Mouse (Mus musculus): ENCODE measurements around the gene Gnaq. TPM values are rescaled to one million over a fixed set of nuclear protein-coding genes. Genes with fewer than 3 reads are reported as not detected.
A peak's percentile ranks its signal among the peaks of the same experiment; 100 is the strongest.

Gnaq gene
- total RNA-seq, 2 experiments from 2014 or later = 12.2 to 15.7 TPM

DNA sequence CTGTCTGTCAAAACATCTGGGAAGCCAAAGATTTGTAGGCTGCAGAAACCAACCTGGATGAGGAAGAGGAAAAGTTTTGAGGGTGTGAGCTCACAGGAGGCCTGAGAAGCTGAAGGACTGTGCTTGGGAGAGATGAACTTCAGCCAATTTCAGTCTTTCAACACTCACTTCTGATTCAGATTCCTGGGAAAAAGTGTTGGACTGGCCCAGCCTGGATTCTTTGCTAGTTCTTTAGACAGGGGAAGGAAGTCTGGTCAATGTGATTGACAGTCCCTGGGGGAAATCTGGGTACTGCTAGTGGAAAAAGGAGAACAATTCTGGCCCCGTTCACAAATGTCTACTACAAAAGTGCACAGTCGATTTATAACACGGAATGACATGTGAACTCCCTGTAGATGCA, 89.9 kb downstream of the Gnaq start:
- intact Hi-C loops (cut with DNase I) = no loop called here
- DNase-seq = no peak
- Histone ChIP-seq H3K4me3 (peak overlapping the region; percentile 3; the same call in 1 of the 2 replicates), H3K27ac (peak overlapping the region; percentile 73)
- no peak for TF ChIP-seq CTCF (IDR thresholded peaks at IDR 0.05)

DNA sequence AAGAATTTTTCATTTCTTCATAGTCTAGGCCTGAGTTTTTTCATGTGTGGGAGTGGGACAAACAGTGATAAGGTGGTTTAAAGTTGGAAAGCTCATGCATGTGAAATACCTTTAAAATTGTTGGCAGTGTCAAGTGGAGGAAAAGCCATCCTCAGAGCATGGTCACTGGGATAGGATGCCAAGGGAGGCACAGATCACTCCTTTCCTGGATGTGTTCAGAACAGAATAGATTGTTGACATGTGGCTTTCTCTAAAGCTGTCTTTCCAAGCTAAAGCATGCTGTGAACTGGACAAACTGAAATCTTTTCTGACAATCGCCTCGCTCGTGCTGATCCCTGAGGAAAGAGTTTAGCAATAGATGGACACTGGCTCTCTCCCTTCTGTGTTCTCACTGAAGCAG, 90.5 kb downstream of the Gnaq start:
- intact Hi-C loops (cut with DNase I) = no loop called here
- TF ChIP-seq CTCF (IDR thresholded peaks at IDR 0.05) = no peak
- Histone ChIP-seq H3K4me3 (no peak overlapping the region; the same call in 1 of the 2 replicates), H3K27ac (peak overlapping the region; percentile 73)
- no peak for DNase-seq

DNA sequence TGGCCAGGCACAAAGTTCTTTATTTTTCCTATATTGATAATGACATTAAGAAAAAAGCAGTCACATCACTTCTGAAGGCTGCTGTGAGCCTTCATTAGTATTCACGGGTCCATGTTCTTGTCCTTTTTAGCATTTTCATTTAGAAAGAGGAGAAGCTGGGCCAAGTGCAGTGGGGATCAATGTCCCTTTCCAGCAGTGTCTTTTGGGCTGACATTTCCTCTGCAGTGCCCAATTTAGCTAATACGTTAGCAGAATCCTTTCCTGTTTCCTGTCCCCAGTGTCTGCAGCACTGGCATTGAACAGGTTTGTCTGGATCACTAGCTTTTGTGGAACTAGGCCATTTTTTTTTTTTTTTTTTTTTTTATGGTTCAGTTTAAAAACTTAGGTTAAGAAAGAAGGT, 92.2 kb downstream of the Gnaq start:
- H3K4me3 ChIP-seq = no peak overlapping the region
- peak overlapping the region; percentile 20; the same call in 1 of the 2 replicates for H3K27ac ChIP-seq

DNA sequence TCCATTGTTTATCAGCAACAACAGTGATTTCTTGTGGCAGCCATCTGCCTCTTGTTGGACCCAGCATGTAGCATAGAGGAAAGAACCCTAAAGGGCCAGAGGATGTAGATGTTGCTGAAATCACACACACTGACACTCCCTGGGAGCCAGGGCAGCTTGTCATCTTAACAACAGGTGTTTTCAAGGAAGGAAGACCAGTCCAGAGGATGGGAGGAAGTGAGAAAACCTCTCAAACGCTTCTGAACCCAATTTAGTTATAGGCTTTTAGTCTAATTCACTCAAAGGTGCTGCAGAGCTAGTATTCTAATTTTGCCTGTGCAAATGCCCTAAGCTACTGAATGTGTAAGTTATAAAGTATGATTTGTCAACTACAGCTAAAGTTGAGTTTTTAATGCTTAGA, 99.0 kb downstream of the Gnaq start:
- intact Hi-C loops (cut with DNase I) = no loop called here
- H3K4me3 ChIP-seq = no peak overlapping the region
- TF ChIP-seq CTCF (IDR thresholded peaks at IDR 0.05) = no peak

More for the DNA sequence above, 92.2 kb downstream of the Gnaq start:
- DNase-seq = no peak
- intact Hi-C loops (cut with DNase I) = no loop called here
- TF ChIP-seq CTCF (IDR thresholded peaks at IDR 0.05) = no peak

DNA sequence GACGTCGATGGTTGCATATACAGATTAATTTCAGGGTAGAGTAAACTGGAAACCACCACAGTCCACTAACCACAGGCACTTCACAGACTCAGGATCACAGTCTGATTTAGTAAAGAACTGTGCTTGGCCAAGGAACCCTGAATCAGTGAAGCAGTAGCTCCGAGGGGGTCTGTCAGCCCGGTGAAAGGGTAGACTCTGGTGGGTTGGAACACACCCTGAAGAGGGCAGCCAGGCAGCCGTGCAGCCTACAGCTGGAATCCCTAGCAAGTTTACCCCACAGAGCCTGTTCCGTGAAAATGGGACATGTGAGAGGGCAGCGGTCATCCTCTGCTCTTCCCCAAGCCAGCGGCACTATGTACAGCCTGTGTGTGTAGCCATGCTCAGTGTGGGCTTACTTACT, 103.0 kb downstream of the Gnaq start:
- DNase-seq = no peak
- no peak for TF ChIP-seq CTCF (IDR thresholded peaks at IDR 0.05)
- Histone ChIP-seq H3K27ac (no peak overlapping the region), H3K4me3 (no peak overlapping the region)
- intact Hi-C loops (cut with DNase I) = no loop called here

More for the DNA sequence above, 99.0 kb downstream of the Gnaq start:
- H3K27ac ChIP-seq = no peak overlapping the region
- DNase-seq = no peak

DNA sequence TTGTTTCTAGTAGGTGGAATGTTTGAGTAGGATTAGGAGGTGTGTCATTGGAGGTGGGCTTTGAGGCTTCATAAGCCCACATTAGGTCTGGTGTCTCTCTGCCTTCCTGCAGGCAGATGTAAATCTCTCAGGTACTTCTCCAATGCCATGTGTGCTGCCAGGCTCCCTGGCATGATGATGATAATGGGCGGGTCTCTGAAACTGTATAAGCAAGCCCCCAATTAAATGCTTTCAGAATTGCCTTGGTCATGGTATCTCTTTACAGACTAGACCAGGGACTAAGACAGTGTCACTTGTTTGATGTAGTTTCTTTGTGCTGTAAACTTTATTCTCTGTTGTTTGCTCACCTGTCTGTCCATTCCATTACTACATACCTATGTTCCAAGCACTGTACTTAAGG, 104.4 kb downstream of the Gnaq start:
- no peak for TF ChIP-seq CTCF (IDR thresholded peaks at IDR 0.05)
- intact Hi-C loops (cut with DNase I) = no loop called here
- DNase-seq = no peak
- Histone ChIP-seq H3K27ac (no peak overlapping the region), H3K4me3 (no peak overlapping the region)

DNA sequence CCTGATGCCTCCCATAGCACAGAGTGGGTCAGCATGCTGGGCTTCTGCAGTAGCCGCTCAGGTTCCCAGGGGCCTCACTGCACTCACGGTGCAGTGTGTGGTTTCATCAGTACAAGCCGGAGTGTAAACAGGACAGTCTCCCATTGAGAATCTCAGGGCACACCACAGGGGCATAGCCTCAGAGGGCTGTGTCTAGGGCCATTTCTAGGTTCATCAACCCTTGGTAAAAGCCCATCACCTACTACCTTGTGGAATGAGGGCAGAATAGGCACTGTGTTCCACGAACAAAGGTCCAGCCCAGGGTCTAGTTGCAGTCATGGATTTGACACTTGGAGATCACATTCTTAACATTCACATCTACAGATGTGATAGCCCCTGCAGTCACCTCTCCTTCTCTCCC, 105.4 kb downstream of the Gnaq start:
- intact Hi-C loops (cut with DNase I) = no loop called here
- TF ChIP-seq CTCF (IDR thresholded peaks at IDR 0.05) = no peak

DNA sequence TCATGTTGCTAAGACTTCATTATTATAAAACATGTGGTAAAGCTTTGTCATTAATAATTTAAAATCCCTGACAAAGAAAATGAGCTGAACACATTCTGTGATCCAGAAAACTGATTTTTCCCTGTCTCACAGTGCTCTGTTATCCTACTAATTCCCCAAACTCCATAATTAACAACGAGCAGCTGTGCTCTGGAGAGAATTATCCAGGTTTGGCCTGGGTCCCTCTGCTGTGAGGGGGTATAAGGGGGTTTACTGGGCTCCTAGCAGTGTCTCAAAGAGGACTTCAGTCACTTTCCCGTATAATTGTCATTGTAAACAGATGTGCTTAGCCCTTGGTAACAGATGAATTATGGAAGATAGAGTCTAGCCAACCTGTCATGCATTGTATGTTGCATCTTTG, 105.9 kb downstream of the Gnaq start:
- intact Hi-C loops (cut with DNase I) = no loop called here
- DNase-seq = no peak
- Histone ChIP-seq H3K4me3 (no peak overlapping the region), H3K27ac (0 out of 2 replicates have a peak overlapping the region, but pooled peaks have one; percentile 5)
- TF ChIP-seq CTCF (IDR thresholded peaks at IDR 0.05) = no peak

More for the DNA sequence above, 105.4 kb downstream of the Gnaq start:
- H3K4me3 ChIP-seq = no peak overlapping the region
- H3K27ac ChIP-seq = no peak overlapping the region
- DNase-seq = no peak

DNA sequence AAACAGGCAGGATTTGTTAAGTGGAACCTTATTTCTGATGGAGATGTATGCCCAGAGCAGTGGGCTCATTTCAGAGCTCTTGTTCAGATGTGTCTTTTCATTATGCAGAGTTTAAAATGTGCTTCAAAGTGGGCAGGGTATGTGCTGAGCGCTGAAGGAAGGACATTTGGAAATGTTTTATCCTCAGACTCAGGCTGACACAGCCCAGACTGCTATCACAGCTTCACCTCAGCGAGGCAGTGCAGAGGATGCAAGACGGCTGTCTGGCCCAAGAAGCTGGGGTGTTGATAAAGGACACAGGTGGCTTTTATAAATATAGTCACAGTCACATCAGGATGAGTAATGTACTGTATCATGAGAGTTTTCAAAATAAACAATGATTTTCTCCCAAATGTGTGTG, 110.1 kb downstream of the Gnaq start:
- intact Hi-C loops (cut with DNase I) = no loop called here
- no peak for DNase-seq
- Histone ChIP-seq H3K27ac (no peak overlapping the region), H3K4me3 (no peak overlapping the region)
- no peak for TF ChIP-seq CTCF (IDR thresholded peaks at IDR 0.05)

DNA sequence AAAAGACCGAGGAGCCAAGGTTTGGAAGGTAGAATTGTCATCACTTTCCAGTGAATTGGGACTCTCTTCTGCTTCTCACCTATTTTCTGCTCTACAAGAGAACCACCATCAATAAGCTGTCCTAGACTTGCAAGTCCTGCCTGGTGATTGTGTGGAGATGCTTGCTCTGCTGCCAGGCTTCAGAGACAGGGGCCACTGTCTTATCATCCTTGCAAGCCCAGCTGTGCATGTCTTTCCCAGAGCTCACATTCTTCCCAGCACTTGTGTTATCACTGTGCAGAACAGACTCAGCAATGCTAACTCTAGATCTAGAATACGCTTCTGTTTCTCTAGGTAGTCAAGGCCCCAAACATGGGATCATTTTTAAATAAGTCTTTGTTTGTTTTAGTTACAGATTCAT, 116.4 kb downstream of the Gnaq start:
- H3K4me3 ChIP-seq = no peak overlapping the region
- no peak for DNase-seq
- no peak for TF ChIP-seq CTCF (IDR thresholded peaks at IDR 0.05)
- intact Hi-C loops (cut with DNase I) = no loop called here
- H3K27ac ChIP-seq = no peak overlapping the region

DNA sequence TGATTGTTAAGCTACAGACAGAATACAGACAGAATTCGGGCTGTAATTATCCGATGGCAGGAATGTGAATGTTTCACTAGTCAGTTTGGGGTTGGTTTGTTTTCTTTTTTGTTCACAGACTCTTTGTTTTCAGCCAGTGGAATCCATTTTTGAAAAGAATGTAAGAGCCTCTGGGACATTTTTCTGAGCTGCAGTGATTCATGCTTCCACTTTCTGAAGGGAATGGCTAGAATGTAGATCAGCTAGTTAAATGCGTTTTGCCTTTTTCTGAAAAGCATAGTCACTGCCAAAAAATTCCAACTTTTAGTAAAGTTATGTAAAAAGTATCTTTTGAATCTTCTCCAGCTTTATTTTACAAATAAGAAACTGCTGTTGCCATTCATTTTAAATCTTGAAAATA, 118.3 kb downstream of the Gnaq start:
- H3K27ac ChIP-seq = peak overlapping the region; percentile 62; the same call in 1 of the 2 replicates
- intact Hi-C loops (cut with DNase I) = no loop called here

DNA sequence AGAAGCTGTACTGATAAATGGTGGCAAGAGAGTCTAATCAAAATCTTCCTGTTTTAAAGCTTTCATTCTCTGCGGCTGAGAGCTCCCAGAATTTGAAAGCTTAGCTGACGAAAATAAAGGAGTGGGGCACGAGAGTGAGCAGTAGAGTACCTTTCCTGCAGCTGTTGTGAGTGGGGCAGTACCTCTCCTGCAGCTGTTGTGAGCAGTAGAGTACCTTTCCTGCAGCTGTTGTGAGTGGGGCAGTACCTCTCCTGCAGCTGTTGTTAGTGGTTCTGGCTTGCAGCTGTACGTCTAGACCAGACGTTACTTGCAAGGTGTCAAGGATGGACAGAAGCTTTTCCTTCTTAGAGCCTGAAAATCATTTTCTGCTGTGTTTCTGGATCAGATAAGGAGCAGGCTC, 119.2 kb downstream of the Gnaq start:
- H3K27ac ChIP-seq = no peak overlapping the region
- TF ChIP-seq CTCF (IDR thresholded peaks at IDR 0.05) = no peak
- no peak overlapping the region for H3K4me3 ChIP-seq
- intact Hi-C loops (cut with DNase I) = no loop called here
- no peak for DNase-seq

More for the DNA sequence above, 118.3 kb downstream of the Gnaq start:
- H3K4me3 ChIP-seq = no peak overlapping the region
- DNase-seq = no peak
- TF ChIP-seq CTCF (IDR thresholded peaks at IDR 0.05) = no peak

DNA sequence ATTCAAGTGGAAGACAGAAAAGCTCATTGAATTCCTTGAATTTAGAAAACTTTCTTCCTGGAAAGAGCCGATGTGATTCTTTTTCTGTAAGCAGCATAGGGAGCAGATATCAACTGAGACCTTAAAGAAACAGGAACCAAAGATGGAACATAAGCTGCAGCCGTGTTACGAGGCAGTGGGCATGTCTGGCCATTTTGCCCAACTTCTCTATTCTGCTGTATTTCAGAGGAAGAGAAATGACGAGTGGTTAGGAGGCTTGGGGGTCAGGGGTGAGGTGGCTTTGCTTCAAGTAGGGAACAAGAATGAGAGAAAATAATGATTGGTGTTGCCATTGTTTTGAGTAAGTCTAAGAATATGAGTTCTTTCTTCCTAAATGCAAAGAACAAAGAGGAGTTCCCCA, 120.1 kb downstream of the Gnaq start:
- DNase-seq = no peak
- intact Hi-C loops (cut with DNase I) = no loop called here
- H3K4me3 ChIP-seq = no peak overlapping the region
- no peak for TF ChIP-seq CTCF (IDR thresholded peaks at IDR 0.05)
- H3K27ac ChIP-seq = no peak overlapping the region

DNA sequence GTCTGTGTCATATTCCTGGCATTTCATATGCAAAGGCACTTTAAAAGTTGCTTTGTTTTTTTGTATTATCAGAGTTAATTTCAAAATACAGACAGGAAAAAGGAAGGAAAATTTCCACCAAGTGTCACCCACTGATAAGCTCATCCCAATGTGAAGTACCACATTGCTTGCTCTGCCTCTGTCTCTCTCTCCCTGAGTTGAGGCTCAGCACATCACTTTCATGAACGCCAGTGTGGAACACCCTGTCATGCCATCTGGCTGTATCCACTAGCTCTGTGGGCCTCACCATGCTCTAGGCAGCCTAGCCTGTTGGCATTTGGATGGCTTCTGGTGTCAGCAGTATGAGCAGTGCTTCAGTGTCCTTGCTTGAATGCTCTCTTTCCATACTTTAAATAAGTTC, 122.2 kb downstream of the Gnaq start:
- Histone ChIP-seq H3K4me3 (no peak overlapping the region), H3K27ac (no peak overlapping the region)
- no peak for TF ChIP-seq CTCF (IDR thresholded peaks at IDR 0.05)
- intact Hi-C loops (cut with DNase I) = no loop called here
- no peak for DNase-seq

DNA sequence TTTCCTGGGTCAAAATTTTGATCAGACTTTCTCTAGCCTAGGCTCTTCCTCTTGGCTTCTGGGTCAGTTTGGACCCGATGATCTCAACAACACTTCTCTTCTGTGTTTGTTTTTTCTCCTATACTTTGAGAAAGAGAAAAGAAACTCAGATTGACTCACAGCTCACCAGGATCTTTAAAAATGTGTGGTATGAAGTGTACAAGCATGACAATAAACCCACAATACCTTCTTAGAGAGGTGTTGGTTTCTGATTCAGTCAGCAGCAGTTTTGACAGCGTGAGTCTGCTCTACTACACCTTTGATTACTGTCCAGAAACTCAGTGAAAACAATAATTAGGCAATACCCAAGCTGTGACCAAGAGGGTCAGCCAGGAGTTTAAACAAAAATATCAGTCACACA, 122.7 kb downstream of the Gnaq start:
- Histone ChIP-seq H3K4me3 (no peak overlapping the region), H3K27ac (no peak overlapping the region)
- no peak for TF ChIP-seq CTCF (IDR thresholded peaks at IDR 0.05)
- intact Hi-C loops (cut with DNase I) = no loop called here
- DNase-seq = no peak
